Mouse (Mus musculus) heart, embryonic 12.5 days (tissue): Measurements from ENCODE around the gene Zfp628. TPM values are rescaled to one million over a fixed set of nuclear protein-coding genes. Genes with fewer than 3 reads are reported as not detected.

ENCODE experiments used
- ATAC-seq: fragments of 200-750 bp; cut with Nextera tagmentation; 2 replicates; pipeline ENCODE4 v1.8.0; 2017; ENCODE audit warnings: moderate TSS enrichment, moderate library complexity; ENCODE audit not compliant: insufficient number of reproducible peaks, low FRiP score
- H3K27ac ChIP-seq: fragments of 300-500 bp; sonication (generic); 2 replicates; pipeline ENCODE4 v1.5.1; 2016; ENCODE audit warnings: mild to moderate bottlenecking, moderate library complexity; ENCODE audit not compliant: poor library complexity, severe bottlenecking
- H3K27me3 ChIP-seq: fragments of 300-500 bp; sonication (generic); replicated peaks from 2 replicates; pipeline ENCODE4 v1.6.1; 2016; ENCODE audit warnings: mild to moderate bottlenecking, moderate library complexity
- H3K36me3 ChIP-seq: fragments of 300-500 bp; sonication (generic); 2 replicates; pipeline ENCODE4 v1.6.1; 2016; ENCODE audit warnings: mild to moderate bottlenecking, moderate library complexity
- H3K4me1 ChIP-seq: fragments of 300-500 bp; sonication (generic); replicated peaks from 2 replicates; pipeline ENCODE4 v1.6.1; 2016; ENCODE audit warnings: mild to moderate bottlenecking
- H3K4me2 ChIP-seq: fragments of 300-500 bp; sonication (generic); 2 replicates; pipeline ENCODE4 v1.6.1; 2016; ENCODE audit warnings: mild to moderate bottlenecking, moderate library complexity
- H3K4me3 ChIP-seq: fragments of 300-500 bp; sonication (generic); 2 replicates; pipeline ENCODE4 v1.5.1; 2016; ENCODE audit warnings: mild to moderate bottlenecking
- H3K9ac ChIP-seq: fragments of 300-500 bp; sonication (generic); 2 replicates; pipeline ENCODE4 v1.6.1; 2016; ENCODE audit warnings: mild to moderate bottlenecking, moderate library complexity
- H3K9me3 ChIP-seq: fragments of 300-500 bp; sonication (generic); replicated peaks from 2 replicates; pipeline ENCODE4 v1.6.1; 2016; ENCODE audit warnings: mild to moderate bottlenecking, moderate library complexity
- WGBS: fragments of 180-500 bp; shearing (Covaris S2); methylation state at CpG from one replicate; pipeline ENCODE4 v1.1.7; 2016; 5-methylcytosine and 5-hydroxymethylcytosine counted together
- polyA plus RNA-seq: library from polyadenylated mRNA; unstranded; fragments of >200 nt; fragmentation: Nextera tagmentation; extraction: Ambion mirVana; gene quantifications from 2 replicates; pipeline ENCODE4 v1.2.1, GENCODE M21; 2016

The Zfp628 gene
- polyA plus RNA-seq, 1 experiment from 2014 or later: 2.6 TPM

GRCm38 (mm10) chr7:4898851-4899648 is 16.0 kb upstream of the Zfp628 start:
- Histone ChIP-seq H3K9ac (peak overlapping the region; percentile 42; the same call in 1 of the 2 replicates), H3K4me2 (peak overlapping the region; percentile 66), H3K36me3 (no peaks in the 10 kb centered on the region), H3K4me1 (peaks cover 10% of the 10 kb centered on the region), H3K27me3 (no peaks in the 10 kb centered on the region), H3K9me3 (peaks cover 4% of the 10 kb centered on the region), H3K4me3 (peak overlapping the region; percentile 37), H3K27ac (no peak overlapping the region)
- 0 out of 2 replicates have a peak, but pooled peaks have one; percentile 34 for ATAC-seq
- 18% methylated on average over 18 of the region's 18 CpGs for WGBS

GRCm38 (mm10) chr7:4899649-4900522 is 15.1 kb upstream of the Zfp628 start:
- peak overlapping the region; percentile 42 for H3K9ac ChIP-seq
- H3K4me1 ChIP-seq: peaks cover 10% of the 10 kb centered on the region
- peak overlapping the region; percentile 37 for H3K4me3 ChIP-seq
- 5% methylated on average over 19 of the region's 19 CpGs for WGBS
- H3K9me3 ChIP-seq: peaks cover 4% of the 10 kb centered on the region
- no peaks in the 10 kb centered on the region for H3K36me3 ChIP-seq
- peak overlapping the region; percentile 66 for H3K4me2 ChIP-seq
- ATAC-seq: peak; percentile 78
- H3K27me3 ChIP-seq: no peaks in the 10 kb centered on the region
- H3K27ac ChIP-seq: peak overlapping the region; percentile 71

- H3K36me3 ChIP-seq: no peaks in the 10 kb centered on the region
- ATAC-seq: no peak
- H3K9me3 ChIP-seq: peaks cover 4% of the 10 kb centered on the region
- WGBS: 28% methylated on average over 11 of the region's 11 CpGs
- peak overlapping the region; percentile 30; the same call in 1 of the 2 replicates for H3K9ac ChIP-seq
- H3K27me3 ChIP-seq: no peaks in the 10 kb centered on the region
- peak overlapping the region; percentile 71 for H3K27ac ChIP-seq
- peak overlapping the region; percentile 37 for H3K4me3 ChIP-seq
- peak overlapping the region; percentile 66 for H3K4me2 ChIP-seq
- H3K4me1 ChIP-seq: peaks cover 10% of the 10 kb centered on the region
These were observed 14.5 kb upstream of the Zfp628 start for GRCm38 (mm10) chr7:4900523-4900851.

- Histone ChIP-seq H3K9me3 (peaks cover 4% of the 10 kb centered on the region), H3K27ac (no peak overlapping the region), H3K4me3 (no peak overlapping the region), H3K36me3 (no peaks in the 10 kb centered on the region), H3K9ac (no peak overlapping the region), H3K4me2 (peak overlapping the region; percentile 66), H3K27me3 (no peaks in the 10 kb centered on the region), H3K4me1 (peaks cover 10% of the 10 kb centered on the region)
- 47% methylated on average over 8 of the region's 8 CpGs for WGBS
- no peak for ATAC-seq
These were observed 13.8 kb upstream of the Zfp628 start for GRCm38 (mm10) chr7:4901171-4901570.

GRCm38 (mm10) chr7:4902404-4902803 is 12.6 kb upstream of the Zfp628 start:
- no peak overlapping the region for H3K4me3 ChIP-seq
- no peaks in the 10 kb centered on the region for H3K27me3 ChIP-seq
- peaks cover 4% of the 10 kb centered on the region for H3K9me3 ChIP-seq
- 83% methylated on average over 9 of the region's 9 CpGs for WGBS
- H3K4me1 ChIP-seq: peaks cover 17% of the 10 kb centered on the region
- H3K9ac ChIP-seq: no peak overlapping the region
- H3K36me3 ChIP-seq: no peaks in the 10 kb centered on the region
- no peak overlapping the region for H3K27ac ChIP-seq
- no peak for ATAC-seq
- H3K4me2 ChIP-seq: no peak overlapping the region

GRCm38 (mm10) chr7:4906466-4906950 is 8.5 kb upstream of the Zfp628 start, which contains the start of gene Gm36210:
Gm36210 (minus strand) TSS chr7:4906516.
- H3K27ac ChIP-seq: no peak within 1 kb of the TSS
- H3K4me2 ChIP-seq: no peak within 1 kb of the TSS
- no peak for ATAC-seq
- H3K9me3 ChIP-seq: no peaks in the 10 kb centered on the region
- 0 out of 2 replicates have a peak, but pooled peaks cover 6% of the 10 kb centered on the region for H3K27me3 ChIP-seq
- no peak within 1 kb of the TSS for H3K9ac ChIP-seq
- 43% methylated on average over 10 of the region's 10 CpGs for WGBS
- peaks cover 8% of the 10 kb centered on the region; the same call in 1 of the 2 replicates for H3K4me1 ChIP-seq
- H3K36me3 ChIP-seq: no peaks in the 10 kb centered on the region
- H3K4me3 ChIP-seq: no peak within 1 kb of the TSS

GRCm38 (mm10) chr7:4911561-4911960 is 3.5 kb upstream of the Zfp628 start:
- Histone ChIP-seq H3K4me3 (no peak overlapping the region), H3K4me2 (no peak overlapping the region), H3K4me1 (peaks cover 16% of the 10 kb centered on the region), H3K27ac (no peak overlapping the region), H3K9ac (no peak overlapping the region), H3K27me3 (0 out of 2 replicates have a peak, but pooled peaks cover 6% of the 10 kb centered on the region), H3K9me3 (no peaks in the 10 kb centered on the region), H3K36me3 (no peaks in the 10 kb centered on the region)
- 29% methylated on average over 9 of the region's 9 CpGs for WGBS
- no peak for ATAC-seq

GRCm38 (mm10) chr7:4912248-4912647 is 2.8 kb upstream of the Zfp628 start:
- peaks cover under 1% of the 10 kb centered on the region for H3K36me3 ChIP-seq
- 53% methylated on average over 5 of the region's 5 CpGs for WGBS
- no peak overlapping the region for H3K4me3 ChIP-seq
- H3K9ac ChIP-seq: no peak overlapping the region
- no peak overlapping the region for H3K4me2 ChIP-seq
- H3K27me3 ChIP-seq: 0 out of 2 replicates have a peak, but pooled peaks cover 6% of the 10 kb centered on the region
- no peak overlapping the region for H3K27ac ChIP-seq
- peaks cover 17% of the 10 kb centered on the region for H3K4me1 ChIP-seq
- no peak for ATAC-seq
- H3K9me3 ChIP-seq: no peaks in the 10 kb centered on the region

GRCm38 (mm10) chr7:4915669-4916416 is 826 bp downstream of the Zfp628 start:
- 0 out of 2 replicates have a peak, but pooled peaks have one; percentile 26 for ATAC-seq

GRCm38 (mm10) chr7:4917494-4917893 is 2.5 kb downstream of the Zfp628 start:
- Histone ChIP-seq H3K36me3 (peaks cover 37% of the 10 kb centered on the region), H3K9ac (0 out of 2 replicates have a peak overlapping the region, but pooled peaks have one; percentile 17), H3K27ac (no peak overlapping the region), H3K4me1 (peaks cover 36% of the 10 kb centered on the region), H3K9me3 (no peaks in the 10 kb centered on the region), H3K4me2 (no peak overlapping the region), H3K4me3 (no peak overlapping the region), H3K27me3 (no peaks in the 10 kb centered on the region)
- 94% methylated on average over 2 of the region's 2 CpGs for WGBS
- ATAC-seq: no peak

More at GRCm38 (mm10) chr7:4915669-4916416, 826 bp downstream of the Zfp628 start:
- Histone ChIP-seq H3K4me3 (peak overlapping the region; percentile 60), H3K4me2 (peak overlapping the region; percentile 91), H3K36me3 (peaks cover 37% of the 10 kb centered on the region), H3K9me3 (no peaks in the 10 kb centered on the region), H3K27me3 (no peaks in the 10 kb centered on the region), H3K27ac (peak overlapping the region; percentile 88), H3K9ac (peak overlapping the region; percentile 81), H3K4me1 (peaks cover 20% of the 10 kb centered on the region)
- WGBS: 25% methylated on average over 14 of the region's 14 CpGs
